Mouse (Mus musculus) neural tube, embryonic 10.5 days (tissue): Measurements from ENCODE around the gene Hist1h3f.

ENCODE experiments used
- DNase-seq: peaks from one replicate; pipeline ENCODE4 v3.0.0-alpha.2; 2017; ENCODE audit warnings: low spot score; ENCODE audit errors: extremely low spot score

Hist1h3f gene

DNA sequence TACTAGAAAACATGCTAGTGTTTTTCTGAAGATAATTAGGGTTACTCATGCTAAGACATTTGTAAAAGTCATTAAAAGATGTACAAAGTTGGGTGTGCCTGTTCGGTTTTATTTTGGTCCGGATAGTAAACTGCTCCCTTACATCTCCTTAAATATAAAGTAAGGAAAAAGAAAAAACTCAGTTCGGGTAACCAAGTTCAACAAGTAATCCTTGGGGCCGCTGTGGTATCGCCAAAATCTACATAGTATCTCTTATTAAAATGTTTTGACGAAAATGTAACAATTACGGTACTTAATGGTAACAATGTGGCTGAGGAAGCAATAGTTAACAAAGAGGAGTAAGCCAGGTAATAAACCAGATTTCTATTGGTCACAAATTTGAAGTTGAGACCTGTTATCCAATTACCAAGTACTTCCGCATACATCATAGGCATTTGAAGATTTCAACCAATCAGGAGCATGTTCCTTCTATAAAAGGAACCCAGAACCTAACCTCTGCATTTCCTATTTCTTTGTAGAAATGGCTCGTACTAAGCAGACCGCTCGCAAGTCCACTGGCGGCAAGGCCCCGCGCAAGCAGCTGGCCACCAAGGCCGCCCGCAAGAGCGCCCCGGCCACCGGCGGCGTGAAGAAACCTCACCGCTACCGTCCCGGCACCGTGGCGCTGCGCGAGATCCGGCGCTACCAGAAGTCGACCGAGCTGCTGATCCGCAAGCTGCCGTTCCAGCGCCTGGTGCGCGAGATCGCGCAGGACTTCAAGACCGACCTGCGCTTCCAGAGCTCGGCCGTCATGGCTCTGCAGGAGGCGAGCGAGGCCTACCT, at the start of gene Hist1h3f:
Gene Hist1h3f (plus strand): TSS at position 88 of the 822 bp plus-strand sequence.
- no peak for DNase-seq

DNA sequence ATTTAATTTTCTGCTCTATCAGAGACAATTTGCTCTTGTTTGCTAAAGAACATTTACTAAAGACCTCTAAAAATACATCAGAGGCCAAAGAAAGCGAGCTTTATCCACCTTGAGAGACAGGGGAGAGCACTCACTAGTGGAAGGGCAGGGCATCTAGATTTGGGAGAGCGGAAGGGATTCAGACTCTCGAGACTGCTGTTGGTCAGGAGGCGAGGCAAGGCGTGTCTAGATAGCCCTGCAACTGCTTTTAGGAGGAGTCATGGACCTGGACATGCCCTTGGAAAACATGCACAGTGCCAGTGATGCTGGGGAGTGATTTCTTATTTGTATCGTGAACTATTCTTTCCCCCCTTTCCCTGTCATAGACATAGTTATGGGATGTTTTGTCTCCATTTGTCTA, 48.3 kb upstream of the Hist1h3f start:
- no peak for DNase-seq

DNA sequence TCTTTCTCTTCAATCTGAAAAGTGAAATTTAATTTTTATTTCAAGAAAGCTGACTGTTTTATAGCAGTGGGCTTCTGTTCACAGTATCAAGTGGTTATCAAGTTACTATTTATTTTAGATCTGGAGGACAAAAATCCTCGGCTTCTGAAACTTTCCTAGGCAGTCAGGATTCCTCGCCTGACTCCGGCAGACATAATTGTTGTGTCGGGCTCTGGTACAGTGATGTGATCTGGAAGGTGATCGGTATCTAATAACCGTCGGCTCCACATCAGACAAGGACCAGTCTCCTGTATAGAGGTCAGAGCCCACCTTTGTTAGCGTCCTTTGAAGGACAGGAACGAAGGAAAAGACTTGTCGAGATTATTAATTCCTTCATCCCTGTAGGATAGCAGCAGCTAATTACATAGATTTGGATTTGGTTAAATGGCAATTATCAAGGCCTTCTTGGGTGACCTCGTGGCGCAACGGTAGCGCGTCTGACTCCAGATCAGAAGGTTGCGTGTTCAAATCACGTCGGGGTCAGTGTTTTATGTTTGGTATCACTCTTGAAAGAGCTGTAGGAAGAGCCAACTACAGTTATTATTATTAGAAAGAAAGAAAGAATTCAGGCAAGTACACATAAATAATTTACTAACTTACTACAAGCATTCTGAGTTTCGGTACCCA, 46.1 kb upstream of the Hist1h3f start:
- DNase-seq: peak; percentile 70

DNA sequence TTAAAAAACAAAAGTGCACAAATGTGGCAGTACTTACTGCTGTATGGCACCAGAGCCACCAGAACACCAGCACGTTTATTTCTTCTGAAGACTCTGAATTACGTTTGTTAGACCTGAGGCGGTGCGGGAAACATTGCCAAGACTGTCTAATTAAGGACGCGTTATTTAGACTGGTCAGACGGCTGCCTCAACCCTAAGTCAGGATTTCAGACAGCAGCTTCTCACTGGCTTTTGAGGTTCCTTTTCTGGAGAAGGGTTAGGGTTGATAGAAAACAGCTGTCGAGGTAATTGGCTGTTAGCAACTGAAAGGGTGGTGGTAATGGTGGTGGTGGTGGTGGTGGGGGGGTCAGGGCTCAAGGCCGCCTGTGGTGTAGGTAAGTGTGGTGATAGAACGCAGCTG, 45.2 kb upstream of the Hist1h3f start:
- DNase-seq: peak; percentile 40

DNA sequence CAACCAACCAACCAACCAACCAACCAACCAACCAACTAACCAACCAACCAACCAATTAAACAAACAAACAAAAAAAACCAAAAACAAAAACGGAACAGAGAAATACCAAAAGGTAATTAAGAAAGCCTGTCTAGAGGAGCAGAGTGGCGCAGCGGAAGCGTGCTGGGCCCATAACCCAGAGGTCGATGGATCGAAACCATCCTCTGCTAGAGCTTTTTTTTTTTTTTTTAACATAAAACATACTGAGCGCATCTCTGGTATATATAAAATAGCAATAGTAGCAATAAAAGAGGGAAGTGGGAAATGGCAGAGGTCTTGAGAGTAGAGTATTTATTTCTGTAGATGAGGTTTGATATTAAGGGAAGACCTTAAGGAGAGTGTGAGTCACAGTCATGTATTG, 43.9 kb upstream of the Hist1h3f start:
- DNase-seq: peak; percentile 20

DNA sequence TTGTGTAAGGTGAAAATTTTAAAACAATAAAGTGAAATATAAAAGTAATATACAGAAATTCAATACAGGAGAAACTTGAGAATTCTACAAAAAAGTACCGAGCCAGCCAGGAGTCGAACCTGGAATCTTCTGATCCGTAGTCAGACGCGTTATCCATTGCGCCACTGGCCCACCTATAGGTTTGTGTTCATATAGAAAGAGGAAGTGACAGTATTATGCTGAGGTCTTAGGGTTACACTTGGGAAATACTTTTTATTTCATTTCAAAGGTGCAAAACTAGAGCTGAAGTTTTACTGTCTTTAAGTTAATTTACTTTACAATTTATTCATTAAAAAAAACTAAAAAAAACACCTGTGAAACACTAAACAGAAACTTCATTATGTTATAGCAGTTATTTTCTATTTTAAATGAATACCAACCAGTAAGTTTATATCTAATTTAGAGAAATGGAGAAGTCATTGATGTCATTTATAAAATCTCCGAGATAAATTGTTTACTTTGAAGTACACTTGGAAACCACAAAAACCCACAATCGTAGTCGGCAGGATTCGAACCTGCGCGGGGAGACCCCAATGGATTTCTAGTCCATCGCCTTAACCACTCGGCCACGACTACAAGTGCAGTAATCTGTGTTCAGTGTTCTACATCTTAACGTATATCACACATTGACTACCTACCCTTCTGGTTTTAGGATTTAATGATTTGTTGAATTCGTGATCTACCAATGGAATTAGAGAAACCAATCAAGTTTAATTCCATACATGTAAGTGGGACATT, 43.2 kb upstream of the Hist1h3f start:
- peak; percentile 84 for DNase-seq

DNA sequence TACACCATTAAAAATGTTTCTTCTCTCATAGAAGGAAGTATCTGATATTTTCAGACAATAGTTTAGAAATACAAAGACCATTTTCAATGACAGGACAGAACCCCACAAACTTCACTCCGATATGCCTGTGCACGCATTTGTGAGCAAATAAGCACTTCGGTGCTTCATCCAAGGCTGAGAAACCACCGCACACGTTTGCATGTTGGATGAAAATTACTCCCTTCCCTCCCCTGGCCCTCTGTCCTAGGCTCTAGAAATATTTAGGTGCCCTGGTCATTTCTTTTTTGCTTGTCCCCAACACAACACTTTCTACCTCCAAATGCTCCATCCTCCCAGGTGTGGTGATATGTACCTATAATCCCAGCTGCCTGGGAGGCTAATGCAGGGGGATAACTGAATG, 42.3 kb upstream of the Hist1h3f start:
- DNase-seq: no peak

DNA sequence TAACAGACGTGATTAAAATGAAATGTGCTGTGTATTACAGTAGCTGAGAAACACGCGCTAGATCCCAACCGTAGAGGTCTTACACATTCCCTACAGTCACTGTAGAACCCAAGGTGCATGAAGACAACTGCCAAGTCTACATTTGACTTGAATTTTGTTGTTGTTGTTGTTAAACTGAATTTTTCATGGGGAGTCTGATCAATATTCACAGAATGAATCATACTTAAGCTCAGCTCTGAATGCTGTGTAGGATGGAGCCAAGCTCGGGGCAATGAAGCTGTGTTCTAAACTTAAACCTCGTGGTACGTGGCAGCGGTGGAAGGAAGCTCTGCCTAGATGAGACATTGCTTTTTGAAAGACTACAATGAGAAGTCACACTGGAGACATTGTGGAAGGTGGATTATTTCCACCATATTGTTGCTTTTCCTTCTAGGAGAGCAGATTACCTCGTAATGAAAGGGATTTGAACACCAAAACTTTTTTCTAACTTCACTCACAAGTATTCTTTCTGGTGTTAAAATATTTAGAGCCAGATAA, 41.8 kb upstream of the Hist1h3f start:
- no peak for DNase-seq

DNA sequence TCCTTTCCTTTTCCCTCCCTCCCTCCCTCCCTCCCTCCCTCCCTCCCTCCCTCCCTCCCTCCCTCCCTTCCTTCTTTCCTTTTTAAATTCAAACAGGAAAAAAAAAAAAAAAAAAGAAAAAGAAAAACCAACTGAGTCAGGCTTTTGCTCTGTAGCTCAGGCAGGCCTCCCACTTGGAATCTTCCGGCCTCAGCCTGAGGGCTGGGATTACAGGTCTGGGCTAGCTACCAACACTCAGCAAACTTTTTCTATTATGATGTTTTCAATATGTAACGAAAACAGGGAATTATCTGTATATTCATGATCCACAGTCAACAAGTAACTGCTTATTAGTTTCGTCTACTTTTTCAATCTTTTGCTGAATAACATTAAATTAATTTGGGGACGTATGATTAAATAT, 40.9 kb upstream of the Hist1h3f start:
- no peak for DNase-seq

DNA sequence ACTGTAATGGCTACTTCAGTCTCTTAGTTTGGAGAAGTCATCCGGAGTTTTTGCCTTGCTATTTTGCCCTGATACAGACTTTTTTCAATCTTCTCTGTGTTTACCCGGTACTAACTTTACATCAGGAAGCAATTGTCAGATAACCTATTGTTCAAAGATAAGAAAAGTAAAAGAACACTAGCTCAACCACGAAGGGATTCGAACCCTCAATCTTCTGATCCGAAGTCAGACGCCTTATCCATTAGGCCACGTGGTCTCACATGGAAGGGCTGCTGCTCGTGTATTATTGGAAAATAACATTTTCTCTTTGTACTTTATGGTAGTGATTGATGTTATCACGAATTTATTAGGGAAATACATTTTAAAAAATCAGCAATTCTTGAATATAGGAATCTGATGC, 40.1 kb upstream of the Hist1h3f start:
- DNase-seq: peak; percentile 69

DNA sequence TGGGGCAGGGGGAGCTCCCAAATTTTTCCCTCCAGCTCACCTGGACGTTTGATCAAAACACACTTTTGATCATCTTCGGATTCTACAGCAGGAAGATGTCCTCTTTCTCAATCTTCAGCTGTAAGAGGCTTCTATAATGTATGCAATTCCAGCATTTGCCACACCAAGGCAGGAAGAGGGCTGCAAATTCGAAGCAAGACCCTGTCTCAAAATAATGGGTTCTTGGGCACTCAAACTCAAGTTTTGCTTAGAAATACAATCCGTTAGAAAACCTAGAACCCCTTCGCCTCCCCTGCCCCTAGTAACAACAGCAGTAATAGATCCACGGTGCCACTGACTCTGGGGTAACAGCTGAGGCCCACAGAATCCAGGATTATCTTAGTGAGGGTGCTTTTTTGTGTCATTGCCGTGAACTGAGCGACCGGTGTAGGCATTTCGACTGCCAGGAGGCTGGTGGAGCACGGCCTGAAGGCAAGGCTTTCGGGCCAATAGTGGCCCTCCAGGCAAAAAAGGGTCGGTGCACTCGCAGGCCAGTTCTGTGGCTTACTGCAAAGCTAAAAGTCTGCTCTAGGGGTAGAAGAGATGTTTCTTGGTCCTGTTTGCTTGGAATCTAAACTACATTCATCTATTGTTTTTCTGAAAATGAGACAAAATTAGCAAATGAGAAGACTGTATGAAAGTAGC, 38.0 kb upstream of the Hist1h3f start:
- peak; percentile 51 for DNase-seq

DNA sequence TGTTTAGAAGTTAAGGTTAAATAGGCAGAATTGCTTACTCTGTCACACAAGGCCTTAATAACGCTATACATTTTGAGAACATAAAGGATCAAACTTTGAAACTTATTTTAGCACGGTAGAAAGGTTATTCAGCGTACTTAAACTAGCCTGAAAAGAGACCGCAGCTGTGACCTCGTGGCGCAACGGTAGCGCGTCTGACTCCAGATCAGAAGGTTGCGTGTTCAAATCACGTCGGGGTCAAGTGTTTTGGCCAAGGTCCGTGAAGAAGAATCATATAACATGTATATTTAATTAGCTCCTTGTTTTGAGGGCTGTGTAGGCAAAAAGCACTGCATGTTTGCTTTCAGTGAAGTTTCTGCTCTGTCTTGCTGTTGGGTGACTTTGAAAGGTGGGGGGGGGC, 37.5 kb upstream of the Hist1h3f start:
- peak; percentile 77 for DNase-seq

DNA sequence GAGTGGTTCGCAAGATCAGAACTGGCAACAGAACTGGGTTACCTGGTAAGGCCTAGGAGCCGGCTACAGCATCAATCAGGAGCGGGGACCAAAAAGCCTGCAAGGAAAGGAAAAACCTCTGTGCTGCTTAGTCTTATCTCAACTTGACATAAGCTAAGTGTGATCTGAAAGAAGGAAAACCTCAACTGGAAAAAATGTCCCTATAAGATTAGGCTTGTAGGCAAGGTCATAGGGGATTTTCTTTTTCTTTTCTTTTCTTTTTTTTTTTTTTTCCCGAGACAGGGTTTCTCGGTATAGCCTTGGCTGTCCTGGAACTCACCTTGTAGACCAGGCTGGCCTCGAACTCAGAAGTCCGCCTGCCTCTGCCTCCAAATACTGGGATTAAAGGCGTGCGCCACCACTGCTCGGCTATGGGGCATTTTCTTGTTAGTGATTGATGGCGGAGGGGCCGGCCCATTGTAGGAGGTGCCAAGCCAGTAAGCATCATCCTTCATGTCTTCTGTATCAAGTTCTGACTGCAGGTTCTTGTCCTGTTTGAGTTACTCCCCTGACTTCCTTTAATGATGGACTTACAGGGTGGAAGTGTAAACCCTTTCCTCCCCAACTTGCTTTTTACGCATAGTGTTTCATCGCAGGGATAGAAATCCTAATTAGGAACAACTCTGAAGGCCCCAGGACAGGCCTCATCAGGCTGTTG, 36.9 kb upstream of the Hist1h3f start:
- DNase-seq: peak; percentile 52

DNA sequence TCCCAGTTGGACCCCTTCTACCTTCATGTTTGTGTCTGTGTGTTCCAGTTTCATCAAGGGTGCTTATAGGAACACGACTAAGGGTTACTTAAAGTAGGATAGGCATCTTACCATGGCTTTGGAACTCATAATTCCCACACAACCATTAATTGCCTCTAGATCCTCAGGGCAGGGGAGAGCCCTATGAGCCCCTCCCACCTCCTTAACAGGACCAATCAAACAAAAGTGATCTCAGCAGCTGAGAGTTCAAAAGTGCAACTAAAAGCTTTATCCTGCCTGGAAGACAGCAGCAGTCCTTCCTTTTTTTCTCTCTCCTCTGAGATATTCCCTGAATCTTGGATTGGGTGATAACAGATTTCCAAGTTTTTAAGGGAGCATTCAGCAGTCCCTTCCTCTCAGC, 33.7 kb upstream of the Hist1h3f start:
- DNase-seq: no peak

DNA sequence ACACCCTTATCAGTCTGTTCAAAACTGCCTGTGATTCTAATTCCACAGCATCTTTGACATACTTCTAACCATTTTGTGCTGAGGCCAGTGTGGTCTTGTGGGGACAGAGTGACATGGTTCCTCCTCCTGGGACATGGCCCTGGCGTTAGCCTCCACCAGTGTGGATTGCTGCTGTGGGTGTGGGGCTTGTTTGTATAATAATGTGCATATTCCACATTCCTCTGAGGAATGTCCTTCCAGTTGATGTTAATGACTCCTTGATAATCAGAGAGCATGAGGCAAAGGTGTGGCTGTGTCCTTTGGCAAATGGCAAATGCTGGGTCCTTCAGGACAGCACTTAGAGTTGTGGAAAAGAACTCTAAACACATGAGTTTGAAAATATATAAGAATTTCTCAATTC, 30.3 kb upstream of the Hist1h3f start:
- DNase-seq: no peak

DNA sequence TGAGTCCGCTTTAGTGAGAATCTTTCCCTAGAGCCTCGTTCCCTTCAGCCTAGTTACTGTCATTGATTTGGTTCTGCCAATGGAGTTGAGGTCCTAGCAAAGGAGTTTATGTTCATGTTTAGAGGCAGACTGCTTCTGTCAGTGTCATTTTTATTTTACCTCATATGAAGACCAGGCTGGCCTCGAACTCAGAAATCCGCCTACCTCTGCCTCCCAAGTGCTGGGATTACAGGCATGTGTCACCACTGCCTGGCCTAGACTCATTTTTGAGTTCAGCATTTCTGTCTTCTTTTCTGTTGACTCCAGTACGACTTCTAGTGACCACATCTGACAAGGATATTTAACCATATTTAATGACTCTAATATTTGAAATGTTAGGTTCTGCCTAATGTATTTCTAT, 28.6 kb upstream of the Hist1h3f start:
- no peak for DNase-seq

DNA sequence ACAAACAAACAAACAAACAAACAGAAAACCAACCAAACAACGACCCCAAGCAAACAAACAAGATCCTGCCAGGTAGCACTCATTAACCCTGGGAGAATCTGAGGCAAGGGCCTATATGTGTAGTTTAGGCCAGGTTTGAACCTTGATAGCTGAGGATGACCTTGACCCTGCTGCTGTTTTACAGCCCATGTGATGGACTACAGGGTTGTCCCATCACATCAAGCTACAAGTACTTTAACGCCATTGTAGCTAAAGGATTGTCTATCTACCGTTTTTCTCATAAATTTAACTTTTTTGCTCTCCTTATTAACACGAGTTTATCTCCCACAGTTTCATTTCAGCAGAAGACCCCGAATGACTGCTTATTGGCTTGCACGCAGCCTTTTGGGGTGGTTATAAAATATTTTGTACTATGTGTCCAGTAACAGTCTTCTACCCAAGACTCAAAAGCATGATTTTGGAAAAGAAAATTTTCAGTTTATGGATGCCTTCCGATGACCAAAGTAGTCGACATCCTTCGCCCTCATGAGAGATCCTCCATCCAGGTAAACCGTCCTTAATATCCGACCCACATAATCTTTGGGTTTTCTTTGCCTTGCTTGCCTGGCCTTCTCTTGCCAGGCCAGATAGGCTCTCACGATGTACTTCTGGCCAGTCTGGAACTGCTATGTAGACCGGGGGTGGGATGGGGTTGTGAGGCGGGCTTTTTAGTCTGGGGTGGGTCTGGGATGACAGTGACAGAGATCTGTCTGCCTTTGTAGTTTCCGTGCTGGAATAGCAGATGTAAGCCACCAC, 27.8 kb upstream of the Hist1h3f start:
- DNase-seq: peak; percentile 35

DNA sequence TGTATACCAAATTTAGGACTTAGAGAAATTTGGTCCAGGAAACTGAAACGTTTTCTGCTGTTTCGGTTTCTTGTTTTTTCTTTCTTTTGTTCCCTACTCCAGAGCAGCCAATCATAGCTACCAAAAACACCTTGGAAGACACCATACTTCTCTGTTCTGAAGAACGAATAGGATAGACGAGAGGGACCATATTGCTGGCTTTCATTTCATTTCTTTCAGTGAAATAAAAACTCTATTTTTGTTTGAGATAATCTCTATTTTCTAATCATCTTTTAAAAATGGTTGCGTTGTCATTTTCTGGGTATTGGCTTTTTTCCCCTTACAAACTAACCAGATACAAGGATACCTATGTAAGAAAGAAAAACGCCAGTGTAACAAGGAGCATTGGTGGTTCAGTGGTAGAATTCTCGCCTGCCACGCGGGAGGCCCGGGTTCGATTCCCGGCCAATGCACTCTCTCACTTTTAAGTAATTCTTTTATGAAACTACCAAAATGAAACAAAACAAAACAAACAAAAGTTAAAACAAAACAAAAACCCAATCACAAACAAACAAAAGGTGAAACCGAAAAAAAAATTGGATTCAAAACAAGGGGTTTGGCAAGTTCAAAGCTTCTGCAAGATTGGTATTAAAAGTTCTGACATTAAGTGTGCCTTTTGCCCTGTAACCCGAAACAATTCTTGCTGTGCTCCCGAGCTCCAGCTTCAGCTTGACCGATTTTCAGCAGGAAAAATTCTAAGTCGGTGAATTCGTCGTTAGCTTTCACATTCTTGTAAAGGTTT, 26.8 kb upstream of the Hist1h3f start:
- peak; percentile 69 for DNase-seq
